Mouse (Mus musculus): ENCODE measurements around the gene Zscan22.
A peak's percentile ranks its signal among the peaks of the same experiment; 100 is the strongest.
"Not testable (repeated sequence)": the region's sequence is repeated elsewhere in the genome, so short reads cannot be mapped to it uniquely, and the experiment has no call there.

Zscan22 gene

GRCm38 (mm10) chr7:12927693-12928589 lies 30.3 kb downstream of the Zscan22 start:
- DNase-seq (ENCODE audit: low spot score), result no peak

DNA sequence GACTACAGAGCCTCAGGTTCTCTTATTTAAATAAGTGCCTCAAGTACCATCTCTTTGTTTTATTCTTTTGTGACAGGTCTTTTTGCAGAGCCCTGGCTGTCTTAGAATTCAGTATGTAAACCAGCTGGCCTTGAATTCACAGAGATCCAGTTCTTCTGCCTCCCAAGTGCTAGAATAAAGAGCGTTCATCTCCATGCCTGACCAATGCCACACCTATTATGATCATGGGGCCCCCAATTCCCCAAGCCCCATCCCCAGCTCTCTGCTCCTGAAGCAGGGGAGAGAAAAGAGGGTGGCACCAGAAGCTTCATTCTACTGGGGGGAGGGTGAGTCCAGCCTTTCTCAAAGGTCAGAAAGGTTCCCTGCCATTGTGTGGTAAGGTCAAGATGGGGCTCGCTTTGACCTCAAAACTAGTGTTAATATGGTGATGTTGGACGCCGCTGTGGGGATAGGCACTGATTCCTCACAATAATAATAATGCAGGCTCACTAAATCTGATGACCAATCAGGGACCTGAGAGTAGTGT lies 36.1 kb downstream of the Zscan22 start:
- no peak for DNase-seq (ENCODE audit: low spot score)

DNA sequence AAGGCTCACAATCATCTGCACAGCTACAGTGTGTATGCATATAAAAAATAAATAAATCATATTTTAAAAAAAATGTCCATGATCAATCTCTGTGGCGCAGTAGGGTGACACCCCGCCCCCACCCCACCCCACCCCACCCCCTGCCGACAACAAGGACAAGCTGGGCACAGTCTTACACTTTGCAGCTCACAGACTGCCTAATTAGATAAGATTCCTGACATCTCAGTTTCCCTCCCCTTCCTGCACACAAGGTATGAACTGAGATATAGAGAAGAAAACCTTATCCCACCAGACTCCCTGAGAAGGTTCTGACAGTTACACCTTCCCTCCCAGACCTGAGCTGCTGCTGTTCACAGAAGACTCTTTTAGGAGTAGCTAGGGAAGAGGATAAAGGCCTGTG lies 37.2 kb downstream of the Zscan22 start:
- no peak for DNase-seq (ENCODE audit: low spot score)

GRCm38 (mm10) chr7:12937254-12937803 lies 39.7 kb downstream of the Zscan22 start:
- not testable (repeated sequence) for DNase-seq (ENCODE audit: low spot score)

DNA sequence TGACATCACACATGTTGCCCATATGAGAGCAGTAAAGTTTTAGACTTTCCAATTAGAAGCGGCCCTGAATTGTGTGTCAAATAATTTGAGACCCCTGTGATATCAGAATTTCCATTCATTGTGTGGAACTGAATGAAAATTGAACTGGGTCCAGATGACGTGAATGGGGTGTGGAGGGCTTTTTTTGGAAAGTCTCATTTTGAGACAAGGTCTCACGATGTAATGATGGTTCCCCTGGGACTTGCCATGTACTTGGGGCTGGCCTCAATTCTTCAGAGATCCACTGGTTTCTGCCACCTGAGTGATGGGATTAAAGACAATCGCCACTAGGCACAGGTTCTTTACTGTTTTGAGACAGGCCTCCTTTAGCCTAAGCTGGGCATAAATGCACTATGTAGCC lies 43.0 kb downstream of the Zscan22 start:
- DNase-seq (ENCODE audit: low spot score), result no peak

DNA sequence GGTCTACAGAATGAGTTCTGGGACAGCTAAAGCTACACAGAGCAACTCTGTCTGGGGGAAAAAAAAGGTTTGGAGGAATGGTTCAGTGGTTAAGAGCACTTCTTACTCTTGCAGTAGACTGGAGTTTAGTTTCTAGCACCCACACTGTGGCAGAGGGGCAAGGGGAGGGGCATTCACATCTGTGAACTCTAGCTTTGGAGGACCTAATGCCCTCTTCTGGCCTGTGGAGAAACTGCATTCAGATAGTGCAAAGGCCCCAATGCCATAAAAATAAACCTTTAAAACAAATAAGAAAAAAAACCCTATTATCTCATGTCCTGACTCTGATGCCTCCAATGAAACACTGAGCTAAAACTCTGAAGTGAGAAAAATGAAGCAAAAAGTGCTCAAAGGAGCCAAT lies 45.9 kb downstream of the Zscan22 start:
- DNase-seq (ENCODE audit: low spot score), result no peak

DNA sequence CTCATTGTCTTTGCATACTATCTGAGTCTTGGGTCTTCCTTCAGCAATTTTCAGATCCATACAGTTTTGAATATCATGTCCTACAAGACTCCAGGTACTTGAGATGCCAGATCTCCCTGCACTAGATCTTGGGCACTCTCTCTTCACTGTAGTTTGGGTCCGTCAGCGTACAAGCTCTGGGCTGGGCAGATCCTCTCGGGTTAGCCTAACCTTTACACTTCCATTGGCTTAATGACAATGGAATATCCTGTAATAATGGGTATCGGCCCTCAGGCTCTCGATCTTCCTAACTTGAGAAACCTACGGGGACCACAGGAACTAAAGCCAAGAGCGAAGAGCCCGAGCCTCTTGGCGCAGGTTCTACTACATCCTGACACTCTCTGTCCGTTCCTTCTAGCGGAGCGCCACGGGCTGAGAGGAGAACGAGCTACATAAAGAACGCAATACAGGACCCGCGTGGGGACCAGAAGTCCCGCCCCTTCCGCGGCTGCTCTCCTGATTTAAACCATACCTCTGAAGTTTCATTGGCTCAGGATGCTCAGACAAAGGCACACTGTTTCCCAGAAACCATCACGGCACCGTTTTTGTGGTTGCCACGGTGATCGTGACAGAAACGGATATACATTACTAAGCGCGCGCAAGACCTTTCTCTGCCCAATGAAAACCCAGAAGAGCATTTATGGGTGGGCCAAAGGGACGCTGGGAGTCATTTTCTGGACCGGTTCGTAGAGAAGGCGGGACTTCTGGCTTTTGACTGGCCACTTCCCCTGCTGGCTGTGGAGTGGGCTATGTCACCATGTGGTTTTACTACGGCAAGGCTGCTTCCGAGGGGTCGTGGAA lies 51.6 kb downstream of the Zscan22 start:
- peak; percentile 89 for DNase-seq (ENCODE audit: low spot score)

GRCm38 (mm10) chr7:12949872-12950229 lies 52.2 kb downstream of the Zscan22 start:
- no peak for DNase-seq (ENCODE audit: low spot score)

DNA sequence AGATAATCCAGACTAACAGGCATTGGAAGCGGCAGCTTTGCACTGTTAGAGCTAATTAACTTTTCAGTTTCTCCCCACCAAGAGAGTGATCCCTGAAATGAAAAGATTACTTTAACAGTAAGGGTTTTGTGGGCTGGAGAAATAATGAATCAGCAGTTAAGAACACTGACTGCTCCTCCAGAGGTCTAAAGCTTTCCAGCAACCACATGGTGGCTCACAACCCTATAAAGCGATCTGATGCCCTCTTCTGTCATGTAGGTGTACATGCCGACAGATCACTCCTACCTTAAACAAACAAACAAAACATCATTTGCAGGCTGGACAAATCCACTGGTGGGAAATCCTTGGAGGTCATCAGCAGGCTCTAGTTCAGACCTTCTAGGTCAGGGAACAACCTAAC lies 57.3 kb downstream of the Zscan22 start:
- no peak for DNase-seq (ENCODE audit: low spot score)

GRCm38 (mm10) chr7:12957511-12957910 lies 59.9 kb downstream of the Zscan22 start:
- no peak for DNase-seq (ENCODE audit: low spot score)

Data from spleen, adult 12 weeks (tissue).